Mouse (Mus musculus) granulocyte monocyte progenitor cell, adult 5-6 weeks (primary cell): ENCODE results near the gene Psmd11. TPM values are rescaled to one million over a fixed set of nuclear protein-coding genes. Genes with fewer than 3 reads are reported as not detected.
A peak's percentile ranks its signal among the peaks of the same experiment; 100 is the strongest.

Source experiments
- ATAC-seq: replicated peaks from 2 replicates; pipeline ENCODE4 v1.8.0; 2016; ENCODE audit warnings: mild to moderate bottlenecking, moderate TSS enrichment, inconsistent platforms; ENCODE audit not compliant: poor library complexity, severe bottlenecking
- total RNA-seq, 2 experiments: library from RNA; stranded (forward) in 1 of 2; stranded (reverse) in 1 of 2; fragments of 200-712, 200-1000 nt in 1 of 2; fragments of >200 nt in 1 of 2; fragmentation: Nextera tagmentation in 1 of 2; gene quantifications; 2 replicates each; pipeline ENCODE4 v1.2.3; 2014 to 2017

Psmd11 gene
- total RNA-seq, 2 experiments from 2014 or later: 72.7 to 84.0 TPM

- ATAC-seq: no peak
Observed at GRCm38 (mm10) chr11:80499550-80499952, 71.1 kb downstream of the Psmd11 start.

GRCm38 (mm10) chr11:80503281-80503680 lies 74.9 kb downstream of the Psmd11 start:
- no peak for ATAC-seq

- ATAC-seq: no peak
Observed at GRCm38 (mm10) chr11:80503726-80504452, 75.5 kb downstream of the Psmd11 start.

- ATAC-seq: peak; percentile 83
Observed at GRCm38 (mm10) chr11:80504519-80505385, 76.3 kb downstream of the Psmd11 start.

GRCm38 (mm10) chr11:80505581-80505980 lies 77.2 kb downstream of the Psmd11 start:
- no peak for ATAC-seq

GRCm38 (mm10) chr11:80506483-80506882 lies 78.1 kb downstream of the Psmd11 start:
- no peak for ATAC-seq

GRCm38 (mm10) chr11:80507791-80508190 lies 79.4 kb downstream of the Psmd11 start:
- ATAC-seq: no peak

- ATAC-seq: peak; percentile 44
Observed at GRCm38 (mm10) chr11:80508361-80509175, 80.2 kb downstream of the Psmd11 start.

GRCm38 (mm10) chr11:80509176-80509506 lies 80.7 kb downstream of the Psmd11 start:
- no peak for ATAC-seq

- no peak for ATAC-seq
Observed at GRCm38 (mm10) chr11:80510124-80510523, 81.7 kb downstream of the Psmd11 start.

GRCm38 (mm10) chr11:80512313-80513056 lies 84.1 kb downstream of the Psmd11 start:
- no peak for ATAC-seq

GRCm38 (mm10) chr11:80513796-80514195 lies 85.4 kb downstream of the Psmd11 start:
- no peak for ATAC-seq

GRCm38 (mm10) chr11:80515346-80515745 lies 86.9 kb downstream of the Psmd11 start:
- no peak for ATAC-seq

GRCm38 (mm10) chr11:80515895-80516294 lies 87.5 kb downstream of the Psmd11 start:
- ATAC-seq: no peak

GRCm38 (mm10) chr11:80518421-80519367 lies 90.3 kb downstream of the Psmd11 start:
- no peak for ATAC-seq

- ATAC-seq: no peak
Observed at GRCm38 (mm10) chr11:80521148-80521547, 92.7 kb downstream of the Psmd11 start.
